Mouse (Mus musculus): ENCODE measurements around the gene BC003965. TPM values are rescaled to one million over a fixed set of nuclear protein-coding genes. Genes with fewer than 3 reads are reported as not detected.

Gene BC003965
- total RNA-seq, 1 experiment from 2014 or later: 18.7 TPM

Other genes starting within 250 kb of the BC003965 start
- 32.8 and 48.7 TPM in 2 replicates for gene Mapk8ip3, start 247.6 kb upstream of the BC003965 start, total RNA-seq (2017)
- 71.0 and 108 TPM in 2 replicates for gene Jpt2, start 223.9 kb upstream of the BC003965 start, total RNA-seq (2017)
- gene Cramp1l, start 168.8 kb upstream of the BC003965 start, total RNA-seq (2017): 13.3 and 15.4 TPM in 2 replicates
- gene Ift140, start 168.5 kb upstream of the BC003965 start, total RNA-seq (2017): 35.1 and 41.3 TPM in 2 replicates
- not detected in 2 replicates for gene Tmem204, start 101.0 kb upstream of the BC003965 start, total RNA-seq (2017)
- 22.5 and 28.7 TPM in 2 replicates for gene Telo2, start 68.6 kb upstream of the BC003965 start, total RNA-seq (2017)
- gene Ptx4, start 63.8 kb upstream of the BC003965 start, total RNA-seq (2017): 0.40 TPM in 1 of 2 replicates, not detected in the other
- 7.0 and 7.7 TPM in 2 replicates for gene Clcn7, start 51.2 kb upstream of the BC003965 start, total RNA-seq (2017)
- gene Ccdc154, start 22.1 kb upstream of the BC003965 start, total RNA-seq (2017): not detected in 2 replicates
- gene Gm38655, start 9.1 kb upstream of the BC003965 start, total RNA-seq (2017): not detected in 2 replicates
- gene Unkl, start 3.8 kb downstream of the BC003965 start, total RNA-seq (2017): 11.6 and 14.4 TPM in 2 replicates
- 16.6 and 21.9 TPM in 2 replicates for gene Gnptg, start 55.6 kb downstream of the BC003965 start, total RNA-seq (2017)
- gene Tsr3, start 55.6 kb downstream of the BC003965 start, total RNA-seq (2017): 29.1 and 29.9 TPM in 2 replicates
- gene Baiap3, start 71.8 kb downstream of the BC003965 start, total RNA-seq (2017): 1.3 and 1.8 TPM in 2 replicates
- gene Ube2i, start 90.1 kb downstream of the BC003965 start, total RNA-seq (2017): 371 and 385 TPM in 2 replicates
- 10.8 and 48.7 TPM in 2 replicates for gene Prss34, start 113.8 kb downstream of the BC003965 start, total RNA-seq (2017)
- not detected in 2 replicates for gene Prss28, start 124.1 kb downstream of the BC003965 start, total RNA-seq (2017)
- not detected in 2 replicates for gene Prss29, start 134.1 kb downstream of the BC003965 start, total RNA-seq (2017)
- gene Tpsab1, start 161.0 kb downstream of the BC003965 start, total RNA-seq (2017): not detected in 2 replicates
- not detected in 2 replicates for gene Tpsb2, start 181.8 kb downstream of the BC003965 start, total RNA-seq (2017)
- gene Tpsg1, start 184.7 kb downstream of the BC003965 start, total RNA-seq (2017): not detected in 2 replicates
- gene Cacna1h, start 249.2 kb downstream of the BC003965 start, total RNA-seq (2017): 0.74 TPM in 1 of 2 replicates, not detected in the other